Mouse (Mus musculus) T-cell, adult 2 months (primary cell): ENCODE data around the gene Plagl2.

ENCODE experiments used
- DNase-seq: peaks from one replicate; pipeline ENCODE4 v3.0.0; 2022; ENCODE audit warnings: low spot score

The Plagl2 gene

GRCm38 (mm10) chr2:153191242-153191641 is 50.0 kb downstream of the Plagl2 start:
- DNase-seq = no peak

DNA sequence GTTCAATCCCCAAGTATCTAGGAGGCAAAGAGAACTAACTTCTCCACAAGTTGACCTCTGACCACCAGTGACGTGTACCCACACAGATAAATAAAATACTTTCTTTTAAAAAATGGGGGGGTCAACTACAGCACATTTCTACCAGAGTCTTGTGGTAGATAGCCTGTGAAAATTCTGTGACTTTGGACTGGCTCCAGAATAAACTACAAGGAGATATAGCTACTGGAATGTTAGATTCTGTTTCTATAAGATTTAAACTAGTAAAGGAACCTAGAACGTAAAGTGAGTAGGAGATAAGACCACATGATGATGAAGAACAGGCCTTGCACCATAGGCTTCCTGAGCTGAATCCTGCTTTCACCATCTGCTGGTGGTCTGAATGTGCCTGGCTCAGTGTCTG is 53.4 kb downstream of the Plagl2 start:
- DNase-seq = no peak

- DNase-seq = no peak
Measured at GRCm38 (mm10) chr2:153186176-153186591, 55.0 kb downstream of the Plagl2 start.

GRCm38 (mm10) chr2:153179961-153180360 is 61.3 kb downstream of the Plagl2 start:
- DNase-seq = no peak

DNA sequence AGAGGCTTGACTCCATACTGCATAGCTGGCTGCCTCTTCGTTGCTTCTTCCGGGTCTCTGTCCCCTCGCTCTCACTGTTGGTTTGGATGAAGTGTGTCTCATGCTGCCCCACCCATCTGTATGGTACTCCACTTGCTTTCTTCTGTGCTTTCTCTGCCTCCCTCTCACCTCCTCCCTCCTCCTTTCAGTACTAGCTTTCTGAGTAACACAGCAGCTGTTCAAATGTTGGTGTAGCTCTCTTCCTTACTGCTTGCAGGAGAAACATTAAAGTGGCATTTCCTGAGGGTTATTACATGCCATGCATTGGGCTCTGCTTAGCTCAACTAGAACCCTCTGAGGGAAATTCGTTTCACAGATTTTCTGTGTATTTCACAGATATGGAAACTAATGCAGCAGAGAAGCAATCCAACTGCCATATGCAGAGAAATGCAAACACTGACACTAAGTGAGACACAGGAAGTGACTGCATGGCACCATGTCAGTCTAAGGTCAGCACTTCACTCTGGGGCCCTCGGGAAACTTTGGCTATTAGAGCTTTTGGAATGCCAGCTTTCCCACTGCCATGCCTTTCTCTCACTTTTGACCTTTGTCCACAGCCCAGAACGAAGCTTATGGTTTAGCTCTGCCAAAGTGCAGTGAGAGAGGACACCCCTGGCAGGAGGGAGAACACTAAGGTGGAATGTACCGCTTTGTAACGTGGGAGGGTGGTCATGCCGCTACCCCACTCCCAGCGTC is 61.9 kb downstream of the Plagl2 start:
- DNase-seq = no peak
